Mouse (Mus musculus): ENCODE results near the gene Negr1. TPM values are rescaled to one million over a fixed set of nuclear protein-coding genes. Genes with fewer than 3 reads are reported as not detected.
A peak's percentile ranks its signal among the peaks of the same experiment; 100 is the strongest.

The Negr1 gene
- total RNA-seq, 2 experiments from 2014 or later, result 0.56 TPM

GRCm38 (mm10) chr3:157181975-157182374 lies 620.4 kb downstream of the Negr1 start:
- DNase-seq, result no peak
- intact Hi-C loops (cut with DNase I), result no loop called here
- no peak for TF ChIP-seq CTCF (IDR thresholded peaks at IDR 0.05)
- Histone ChIP-seq H3K27ac (no peak overlapping the region), H3K4me3 (no peak overlapping the region)

GRCm38 (mm10) chr3:157188939-157189725 lies 627.5 kb downstream of the Negr1 start:
- intact Hi-C loops (cut with DNase I), result no loop called here
- no peak for TF ChIP-seq CTCF (IDR thresholded peaks at IDR 0.05)
- DNase-seq, result no peak
- Histone ChIP-seq H3K4me3 (no peak overlapping the region), H3K27ac (no peak overlapping the region)

GRCm38 (mm10) chr3:157189834-157190233 lies 628.2 kb downstream of the Negr1 start:
- no peak for DNase-seq
- no peak for TF ChIP-seq CTCF (IDR thresholded peaks at IDR 0.05)
- H3K4me3 ChIP-seq, result no peak overlapping the region
- H3K27ac ChIP-seq, result no peak overlapping the region
- intact Hi-C loops (cut with DNase I), result no loop called here

GRCm38 (mm10) chr3:157190551-157190950 lies 629.0 kb downstream of the Negr1 start:
- H3K4me3 ChIP-seq, result no peak overlapping the region
- intact Hi-C loops (cut with DNase I), result no loop called here
- H3K27ac ChIP-seq, result no peak overlapping the region
- no peak for DNase-seq
- no peak for TF ChIP-seq CTCF (IDR thresholded peaks at IDR 0.05)

- DNase-seq, result no peak
- Histone ChIP-seq H3K4me3 (no peak overlapping the region), H3K27ac (no peak overlapping the region)
- no peak for TF ChIP-seq CTCF (IDR thresholded peaks at IDR 0.05)
- intact Hi-C loops (cut with DNase I), result no loop called here
These were observed 630.4 kb downstream of the Negr1 start for GRCm38 (mm10) chr3:157192021-157192420.

- no peak for DNase-seq
- H3K27ac ChIP-seq, result no peak overlapping the region
- no peak overlapping the region for H3K4me3 ChIP-seq
- TF ChIP-seq CTCF (IDR thresholded peaks at IDR 0.05), result no peak
- intact Hi-C loops (cut with DNase I), result no loop called here
These were observed 631.5 kb downstream of the Negr1 start for GRCm38 (mm10) chr3:157193141-157193540.

GRCm38 (mm10) chr3:157198659-157199058 lies 637.1 kb downstream of the Negr1 start:
- Histone ChIP-seq H3K4me3 (no peak overlapping the region), H3K27ac (no peak overlapping the region)
- no peak for TF ChIP-seq CTCF (IDR thresholded peaks at IDR 0.05)
- intact Hi-C loops (cut with DNase I), result no loop called here
- no peak for DNase-seq

- DNase-seq, result no peak
- intact Hi-C loops (cut with DNase I), result no loop called here
- H3K27ac ChIP-seq, result no peak overlapping the region
- H3K4me3 ChIP-seq, result no peak overlapping the region
- TF ChIP-seq CTCF (IDR thresholded peaks at IDR 0.05), result no peak
These were observed 640.1 kb downstream of the Negr1 start for GRCm38 (mm10) chr3:157201726-157202125.

- intact Hi-C loops (cut with DNase I), result no loop called here
- H3K4me3 ChIP-seq, result no peak overlapping the region
- no peak for TF ChIP-seq CTCF (IDR thresholded peaks at IDR 0.05)
- DNase-seq, result no peak
- no peak overlapping the region for H3K27ac ChIP-seq
These were observed 642.0 kb downstream of the Negr1 start for GRCm38 (mm10) chr3:157203573-157203972.

GRCm38 (mm10) chr3:157206752-157207151 lies 645.2 kb downstream of the Negr1 start:
- intact Hi-C loops (cut with DNase I), result no loop called here
- no peak for TF ChIP-seq CTCF (IDR thresholded peaks at IDR 0.05)

GRCm38 (mm10) chr3:157208966-157209365 lies 647.4 kb downstream of the Negr1 start:
- DNase-seq, result peak; percentile 17
- Histone ChIP-seq H3K4me3 (no peak overlapping the region), H3K27ac (no peak overlapping the region)
- intact Hi-C loops (cut with DNase I), result no loop called here
- no peak for TF ChIP-seq CTCF (IDR thresholded peaks at IDR 0.05)

More at GRCm38 (mm10) chr3:157206752-157207151, 645.2 kb downstream of the Negr1 start:
- H3K4me3 ChIP-seq, result no peak overlapping the region
- no peak overlapping the region for H3K27ac ChIP-seq
- no peak for DNase-seq

- Histone ChIP-seq H3K27ac (no peak overlapping the region), H3K4me3 (no peak overlapping the region)
- DNase-seq, result no peak
- no peak for TF ChIP-seq CTCF (IDR thresholded peaks at IDR 0.05)
- intact Hi-C loops (cut with DNase I), result no loop called here
These were observed 647.8 kb downstream of the Negr1 start for GRCm38 (mm10) chr3:157209386-157209785.

- no peak overlapping the region for H3K27ac ChIP-seq
- no peak overlapping the region for H3K4me3 ChIP-seq
- TF ChIP-seq CTCF (IDR thresholded peaks at IDR 0.05), result no peak
- DNase-seq, result no peak
- intact Hi-C loops (cut with DNase I), result no loop called here
These were observed 654.5 kb downstream of the Negr1 start for GRCm38 (mm10) chr3:157215937-157216719.

Measured in gastrocnemius, adult 2 months (tissue).